In genomic region chr17:9873695-9874094, GRCm38 (mm10) we compare ENCODE assay signal across 19 mouse cellular contexts.
DNase-seq lines count a peak whose midpoint lies in the region; ATAC-seq lines count a peak whose summit lies in the region.
"Had no signal": no experiment of that assay in that cellular context is flagged by ENCODE, and none has a peak within 500 bp of the region (broad histone marks: within the 10 kb centered on the region; RNA-seq: fewer than 3 reads in every experiment).

No protein-coding gene starts in this region.

- no peak overlapping the region for H3K4me3 ChIP-seq in kidney, embryonic 15.5 days (replicated peaks)
- no peak overlapping the region for H3K4me3 ChIP-seq in forebrain, embryonic 15.5 days
- no peak overlapping the region for H3K4me3 ChIP-seq in hindbrain, embryonic 12.5 days
- H3K4me3 ChIP-seq in midbrain, embryonic 13.5 days (replicated peaks) = no peak overlapping the region
- H3K4me3 ChIP-seq: embryonic facial prominence, embryonic 13.5 days; limb, embryonic 15.5 days; liver, embryonic 15.5 days; stomach, embryonic 15.5 days had no signal

- ATAC-seq in kidney, embryonic 15.5 days (replicated peaks; ENCODE audit: low FRiP score) = peak; percentile 80
- ATAC-seq in forebrain, embryonic 15.5 days (replicated peaks) = no peak
- ATAC-seq in hindbrain, embryonic 12.5 days (ENCODE audit: low FRiP score) = no peak
- ATAC-seq in midbrain, embryonic 13.5 days = no peak

- 0 out of 2 replicates have a peak, but pooled peaks cover 3% of the 10 kb centered on the region for H3K4me1 ChIP-seq in kidney, embryonic 15.5 days
- peaks cover 8% of the 10 kb centered on the region for H3K4me1 ChIP-seq in forebrain, embryonic 15.5 days
- H3K4me1 ChIP-seq in hindbrain, embryonic 12.5 days = peaks cover 7% of the 10 kb centered on the region
- peaks cover 14% of the 10 kb centered on the region for H3K4me1 ChIP-seq in midbrain, embryonic 13.5 days (replicated peaks)
- H3K4me1 ChIP-seq: embryonic facial prominence, embryonic 13.5 days; limb, embryonic 15.5 days; liver, embryonic 15.5 days; stomach, embryonic 15.5 days had no signal

- no peak for DNase-seq in kidney, postnatal 14 days
- DNase-seq in embryo, embryonic 9.5 days (ENCODE audit: extremely low spot score) = no peak
- no peak for DNase-seq in left cerebral cortex, adult 8-10 months (ENCODE audit: low spot score in 2 of 2)
- no peak for DNase-seq in layer of hippocampus, postnatal 10 days (ENCODE audit: low spot score in 2 of 2)
- DNase-seq: adrenal gland, adult 8-10 months; cerebellum, adult 9-11 months; gastrocnemius, postnatal 25 days; kidney, adult 11 months; lung, postnatal 10 days; right cerebral cortex, postnatal 25 days; thymus, adult 18-20 months had no signal

- H3K36me3 ChIP-seq in kidney, embryonic 15.5 days = no peaks in the 10 kb centered on the region
- no peaks in the 10 kb centered on the region for H3K36me3 ChIP-seq in forebrain, embryonic 15.5 days
- H3K36me3 ChIP-seq in hindbrain, embryonic 12.5 days = no peaks in the 10 kb centered on the region
- no peaks in the 10 kb centered on the region for H3K36me3 ChIP-seq in midbrain, embryonic 13.5 days
- H3K36me3 ChIP-seq: embryonic facial prominence, embryonic 13.5 days; limb, embryonic 15.5 days; liver, embryonic 15.5 days; stomach, embryonic 15.5 days had no signal

- H3K9me3 ChIP-seq in kidney, embryonic 15.5 days (replicated peaks) = no peaks in the 10 kb centered on the region
- H3K9me3 ChIP-seq in forebrain, embryonic 15.5 days = no peaks in the 10 kb centered on the region
- no peaks in the 10 kb centered on the region; the same call in 1 of the 2 replicates for H3K9me3 ChIP-seq in hindbrain, embryonic 12.5 days (replicated peaks)
- no peaks in the 10 kb centered on the region for H3K9me3 ChIP-seq in midbrain, embryonic 13.5 days
- H3K9me3 ChIP-seq: embryonic facial prominence, embryonic 13.5 days; limb, embryonic 15.5 days; liver, embryonic 15.5 days; stomach, embryonic 15.5 days had no signal

- 36% methylated on average over 10 of the region's 10 CpGs for WGBS in kidney, embryonic 15.5 days
- WGBS in forebrain, embryonic 15.5 days = 40% methylated on average over 10 of the region's 10 CpGs
- WGBS in hindbrain, embryonic 12.5 days = 52% methylated on average over 10 of the region's 10 CpGs
- 53% methylated on average over 10 of the region's 10 CpGs for WGBS in midbrain, embryonic 13.5 days

- no peak overlapping the region for H3K27ac ChIP-seq in kidney, embryonic 15.5 days
- peak overlapping the region; percentile 58 for H3K27ac ChIP-seq in forebrain, embryonic 15.5 days (replicated peaks)
- peak overlapping the region; percentile 64; the same call in 1 of the 2 replicates for H3K27ac ChIP-seq in hindbrain, embryonic 12.5 days
- peak overlapping the region; percentile 57 for H3K27ac ChIP-seq in midbrain, embryonic 13.5 days
- H3K27ac ChIP-seq: embryonic facial prominence, embryonic 13.5 days; limb, embryonic 15.5 days; liver, embryonic 15.5 days; stomach, embryonic 15.5 days had no signal

- no peak overlapping the region for H3K4me2 ChIP-seq in kidney, embryonic 15.5 days
- H3K4me2 ChIP-seq in forebrain, embryonic 15.5 days (replicated peaks) = no peak overlapping the region
- no peak overlapping the region for H3K4me2 ChIP-seq in hindbrain, embryonic 12.5 days (replicated peaks)
- H3K4me2 ChIP-seq in midbrain, embryonic 13.5 days (replicated peaks) = no peak overlapping the region
- H3K4me2 ChIP-seq: embryonic facial prominence, embryonic 13.5 days; limb, embryonic 15.5 days; liver, embryonic 15.5 days; stomach, embryonic 15.5 days had no signal

- H3K9ac ChIP-seq in kidney, embryonic 15.5 days = no peak overlapping the region
- H3K9ac ChIP-seq in forebrain, embryonic 15.5 days (replicated peaks) = no peak overlapping the region
- no peak overlapping the region for H3K9ac ChIP-seq in hindbrain, embryonic 12.5 days
- H3K9ac ChIP-seq in midbrain, embryonic 13.5 days (replicated peaks) = no peak overlapping the region
- H3K9ac ChIP-seq: embryonic facial prominence, embryonic 13.5 days; limb, embryonic 15.5 days; liver, embryonic 15.5 days; stomach, embryonic 15.5 days had no signal

- H3K27me3 ChIP-seq in kidney, embryonic 15.5 days = no peaks in the 10 kb centered on the region
- no peaks in the 10 kb centered on the region for H3K27me3 ChIP-seq in forebrain, embryonic 15.5 days
- no peaks in the 10 kb centered on the region for H3K27me3 ChIP-seq in hindbrain, embryonic 12.5 days
- H3K27me3 ChIP-seq in midbrain, embryonic 13.5 days = no peaks in the 10 kb centered on the region
- H3K27me3 ChIP-seq: embryonic facial prominence, embryonic 13.5 days; limb, embryonic 15.5 days; liver, embryonic 15.5 days; stomach, embryonic 15.5 days had no signal
